Mouse (Mus musculus) sigmoid colon, adult 10 weeks (tissue): ENCODE data around the gene Agbl2. TPM values are rescaled to one million over a fixed set of nuclear protein-coding genes. Genes with fewer than 3 reads are reported as not detected.

Source experiments
- polyA plus RNA-seq: library from polyadenylated mRNA; stranded (reverse); fragments of 350-450 nt; fragmentation: Illumina TruSeq; extraction: RNeasy Lipid Tissue Mini Kit (QIAGEN cat#74804); gene quantifications from one replicate; pipeline ENCODE4 v1.2.3, GENCODE M21; 2014; ENCODE audit warnings: low read depth, low replicate concordance

Gene Agbl2
- polyA plus RNA-seq = 2.2 TPM

GRCm38 (mm10) chr2:90782458-90782857, at the start of gene Agbl2:
Agbl2 (plus strand) TSS chr2:90782727.

DNA sequence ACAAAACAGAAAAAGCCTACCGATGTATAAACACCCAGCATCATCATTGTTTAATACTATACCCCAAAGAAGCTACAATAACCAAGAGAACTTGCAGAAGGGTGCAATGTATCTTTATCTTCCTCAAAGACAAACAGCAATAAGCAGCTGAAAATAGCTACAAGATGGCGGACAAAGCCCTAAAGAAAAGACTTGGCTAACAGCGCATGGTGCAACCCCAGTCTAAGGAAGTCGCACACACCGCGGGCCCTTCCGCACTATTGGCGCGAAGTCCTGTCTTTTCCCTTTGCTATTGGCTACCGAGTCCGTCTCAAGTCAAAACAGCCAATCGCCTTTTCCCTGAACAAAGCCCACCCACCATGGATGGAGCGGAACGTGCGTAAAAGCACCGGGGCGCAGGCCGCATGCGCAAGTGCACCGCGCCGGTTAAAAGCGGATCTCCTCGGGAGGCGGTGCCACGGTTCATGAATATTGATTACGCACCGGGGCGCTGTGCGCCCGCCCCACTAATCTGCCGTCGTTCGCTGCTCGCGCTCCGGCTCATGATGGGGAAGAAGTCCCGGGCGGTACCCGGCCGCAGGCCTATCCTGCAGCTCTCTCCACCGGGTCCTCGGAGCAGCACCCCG, 37.4 kb upstream of the Agbl2 start, which contains the start of gene Fnbp4:
Gene Fnbp4 (plus strand): TSS at position 318 of the 626 bp plus-strand sequence.

DNA sequence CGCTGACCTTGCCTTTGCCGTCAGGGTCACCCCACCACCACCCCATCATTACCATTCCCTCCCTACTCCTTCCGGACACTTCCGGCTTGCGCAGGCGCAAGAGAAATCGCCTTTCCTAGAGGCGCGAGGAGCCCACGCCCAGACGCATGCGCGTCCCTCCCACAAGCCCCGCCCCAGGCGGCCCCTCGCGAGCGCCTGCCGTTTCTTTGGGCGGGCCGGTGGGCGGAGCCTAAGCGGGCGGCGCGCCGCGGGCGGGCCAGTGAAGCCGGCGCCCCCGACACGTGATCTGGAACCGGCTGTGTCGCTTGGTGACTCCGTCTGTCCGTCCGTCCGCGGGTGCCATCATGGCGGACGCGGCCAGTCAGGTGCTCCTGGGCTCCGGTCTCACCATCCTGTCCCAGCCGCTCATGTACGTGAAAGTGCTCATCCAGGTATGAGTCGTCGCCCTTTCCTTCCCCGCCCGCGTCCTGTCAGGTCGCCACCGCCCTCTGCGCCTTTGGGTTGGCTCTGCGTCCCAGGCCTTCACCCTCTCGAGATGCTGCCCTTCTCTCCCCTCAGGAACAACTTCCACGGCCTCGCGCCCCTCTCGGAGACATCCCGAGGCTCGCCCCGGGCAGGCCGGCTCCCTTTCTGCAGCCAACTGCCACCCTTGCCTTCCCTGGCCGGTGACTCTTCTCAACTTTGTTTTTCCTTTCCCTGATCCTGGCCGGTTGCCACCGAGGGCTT, 64.6 kb downstream of the Agbl2 start, which contains the start of gene Mtch2:
Gene Mtch2 (plus strand): TSS at position 201 of the 726 bp plus-strand sequence.

Other genes starting within 250 kb of the Agbl2 start
- gene Ptprj, start 202.1 kb upstream of the Agbl2 start, polyA plus RNA-seq = 59.7 TPM
- gene Nup160, start 105.5 kb upstream of the Agbl2 start, polyA plus RNA-seq = 24.2 TPM
- gene Fnbp4, start 37.4 kb upstream of the Agbl2 start, polyA plus RNA-seq = 145 TPM
- 649 TPM for gene Mtch2, start 64.4 kb downstream of the Agbl2 start, polyA plus RNA-seq
- not detected for gene C1qtnf4, start 103.1 kb downstream of the Agbl2 start, polyA plus RNA-seq
- 10.2 TPM for gene Kbtbd4, start 122.0 kb downstream of the Agbl2 start, polyA plus RNA-seq
- gene Ndufs3, start 122.1 kb downstream of the Agbl2 start, polyA plus RNA-seq = 153 TPM
- gene Celf1, start 157.7 kb downstream of the Agbl2 start, polyA plus RNA-seq = 112 TPM